Mouse (Mus musculus): ENCODE data around the gene Aoc2.
"Not testable (repeated sequence)": the region's sequence is repeated elsewhere in the genome, so short reads cannot be mapped to it uniquely, and the experiment has no call there.

Gene Aoc2

DNA sequence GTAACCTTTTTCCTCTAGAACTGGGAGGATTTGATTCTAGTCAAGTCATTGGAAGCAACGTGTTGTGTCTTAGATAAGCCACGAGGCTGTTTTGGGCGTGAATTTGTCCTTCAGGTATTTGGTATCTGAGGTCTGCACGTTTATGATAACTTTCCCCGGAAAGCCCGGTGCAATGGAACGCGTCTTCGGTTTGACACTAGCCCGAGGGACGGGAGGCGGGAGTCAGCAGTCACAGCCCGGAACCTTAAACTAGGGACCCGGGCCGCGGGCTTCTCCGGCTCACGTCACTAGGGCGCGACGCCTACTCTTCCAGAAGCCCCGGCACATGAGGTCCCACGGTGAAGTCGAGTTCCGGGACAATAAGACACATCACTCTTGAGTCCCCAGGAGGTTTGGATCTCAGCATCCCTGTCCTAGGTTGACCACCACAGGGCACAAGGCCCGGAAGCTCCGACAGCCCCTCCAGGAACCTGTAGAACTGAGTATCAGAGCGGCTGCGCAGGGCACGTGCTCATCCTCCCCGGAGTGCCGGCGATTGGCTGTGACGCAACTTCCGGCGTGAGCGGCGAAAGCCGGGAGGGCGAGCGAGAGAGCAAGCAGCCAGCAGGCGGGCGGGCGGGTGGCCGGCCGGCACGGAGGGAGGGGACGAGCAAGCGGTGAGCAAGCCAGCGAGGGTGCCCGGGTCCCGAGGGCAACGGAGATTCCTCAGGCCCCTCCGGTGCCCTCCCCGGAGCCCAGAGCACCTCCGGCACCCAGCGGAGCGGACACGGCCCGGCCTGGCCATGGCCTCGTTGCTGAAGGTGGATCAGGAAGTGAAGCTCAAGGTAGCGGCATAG lies 9.0 kb upstream of the Aoc2 start, which contains the start of gene Psme3:
Psme3 (plus strand) TSS at position 549 of the 836 bp plus-strand sequence.
- DNase-seq = peak; percentile 97

DNA sequence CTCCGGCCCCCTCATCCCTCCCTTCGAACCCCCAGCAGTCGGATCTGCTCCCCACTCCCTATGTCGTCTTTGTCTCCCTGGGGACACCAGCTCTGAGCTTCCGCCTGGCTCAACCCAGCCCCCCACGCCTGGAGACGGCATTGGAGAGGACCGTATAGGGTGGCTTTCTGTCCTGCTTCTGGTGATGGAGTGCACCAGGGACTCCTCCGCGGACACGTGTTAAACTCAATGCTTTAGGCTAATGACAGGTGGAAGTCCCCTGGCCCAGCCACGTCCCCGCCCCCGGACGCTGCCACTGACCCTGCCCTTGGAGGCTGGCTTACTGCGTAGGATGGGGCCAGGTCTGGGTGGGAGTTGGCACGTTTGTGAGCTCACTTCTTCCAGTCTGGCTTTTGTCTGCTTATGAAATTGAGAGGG lies 8.4 kb upstream of the Aoc2 start:
- DNase-seq = no peak

DNA sequence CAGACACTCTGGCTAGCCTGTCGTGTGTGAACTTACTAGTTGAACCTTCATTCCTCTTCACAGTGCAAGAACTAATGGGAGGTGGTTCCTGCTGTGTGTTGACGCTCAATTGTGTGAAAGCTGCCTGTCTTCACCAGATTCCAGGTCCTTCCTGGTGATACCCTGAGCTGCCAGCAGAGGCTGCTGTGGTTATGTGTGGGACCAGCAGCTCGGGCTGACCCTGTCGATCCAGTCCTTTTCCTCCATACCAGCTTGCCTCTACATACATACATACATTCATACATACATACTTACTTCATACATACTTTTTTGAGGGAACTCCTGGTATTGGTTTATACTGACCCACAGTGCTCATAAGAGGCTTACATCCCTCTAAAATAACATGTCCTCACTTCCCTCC lies 1.3 kb upstream of the Aoc2 start:
- peak; percentile 34 for DNase-seq

DNA sequence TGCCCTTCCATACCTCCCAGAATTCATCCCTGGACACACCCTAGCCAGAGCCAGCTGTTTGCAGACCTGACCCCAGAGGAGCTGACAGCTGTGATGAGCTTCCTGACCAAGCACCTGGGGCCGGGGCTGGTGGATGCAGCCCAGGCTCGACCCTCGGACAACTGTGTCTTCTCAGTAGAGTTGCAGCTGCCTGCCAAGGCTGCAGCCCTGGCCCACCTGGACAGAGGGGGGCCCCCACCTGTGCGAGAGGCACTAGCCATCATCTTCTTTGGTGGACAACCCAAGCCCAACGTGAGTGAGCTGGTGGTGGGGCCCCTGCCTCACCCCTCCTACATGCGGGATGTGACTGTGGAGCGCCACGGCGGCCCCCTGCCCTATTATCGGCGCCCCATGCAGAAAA lies 338 bp downstream of the Aoc2 start:
- DNase-seq = not testable (repeated sequence)

DNA sequence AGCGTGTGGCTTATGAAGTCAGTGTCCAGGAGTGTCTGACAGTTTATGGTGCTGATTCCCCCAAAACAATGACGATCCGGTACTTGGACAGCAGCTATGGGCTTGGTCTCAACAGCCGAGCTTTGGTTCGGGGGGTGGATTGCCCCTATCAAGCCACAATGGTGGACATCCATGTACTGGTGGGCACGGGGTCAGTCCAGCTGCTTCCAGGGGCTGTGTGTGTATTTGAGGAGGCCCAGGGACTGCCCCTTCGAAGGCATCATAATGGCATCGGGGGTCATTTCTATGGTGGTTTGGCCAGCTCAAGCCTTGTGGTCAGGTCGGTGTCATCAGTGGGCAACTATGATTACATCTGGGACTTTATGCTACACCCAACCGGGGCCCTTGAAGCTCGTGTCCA lies 1.3 kb downstream of the Aoc2 start:
- no peak for DNase-seq

DNA sequence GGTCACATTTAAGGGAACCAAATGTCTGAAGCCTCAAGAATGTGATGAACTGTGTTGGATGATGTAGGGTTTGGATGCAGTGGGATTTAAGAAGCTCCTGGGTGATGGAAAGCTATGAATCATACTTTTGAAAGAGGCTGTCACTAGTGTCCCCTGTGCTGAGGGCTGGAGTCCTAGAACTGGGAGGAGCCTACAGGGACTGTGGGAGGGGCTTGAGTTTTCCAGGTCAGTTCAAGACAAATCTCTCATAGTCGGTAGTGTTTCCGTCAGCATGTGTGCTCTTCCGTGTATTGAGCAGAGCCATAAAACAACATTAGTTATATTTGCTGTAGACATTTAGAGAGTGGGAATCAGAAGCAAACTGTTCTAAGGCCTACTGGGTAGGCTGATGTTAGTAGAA lies 2.4 kb downstream of the Aoc2 start:
- DNase-seq = no peak

DNA sequence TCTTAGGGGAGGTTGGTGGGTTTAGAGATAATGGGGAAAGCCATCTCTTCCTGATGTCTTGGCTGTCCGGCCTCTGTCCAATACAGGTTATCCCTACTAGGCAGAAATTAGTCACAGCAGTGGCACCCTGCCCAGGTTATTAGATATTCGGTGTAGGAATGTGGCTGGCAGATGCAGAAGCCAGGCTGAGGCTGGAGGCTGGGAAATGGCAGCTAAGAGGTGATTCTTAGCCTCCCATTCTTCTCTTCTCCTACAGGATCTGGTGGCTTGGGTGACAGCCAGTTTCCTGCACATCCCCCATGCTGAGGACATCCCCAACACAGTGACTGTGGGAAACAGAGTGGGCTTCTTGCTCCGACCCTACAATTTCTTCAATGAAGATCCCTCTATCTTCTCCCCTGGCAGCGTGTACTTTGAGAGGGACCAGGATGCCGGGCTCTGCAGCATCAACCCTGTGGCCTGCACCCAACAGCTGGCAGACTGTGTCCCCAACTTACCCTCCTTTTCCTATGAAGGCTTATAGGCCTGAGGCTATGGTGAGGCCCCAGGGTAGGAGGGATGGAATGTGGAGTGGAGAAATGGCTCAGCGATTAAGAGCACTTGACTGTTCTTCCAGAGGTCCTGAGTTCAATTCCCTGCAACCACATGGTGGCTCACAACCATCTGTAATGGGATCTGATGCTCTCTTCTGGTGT lies 4.2 kb downstream of the Aoc2 start:
- peak; percentile 20 for DNase-seq

DNA sequence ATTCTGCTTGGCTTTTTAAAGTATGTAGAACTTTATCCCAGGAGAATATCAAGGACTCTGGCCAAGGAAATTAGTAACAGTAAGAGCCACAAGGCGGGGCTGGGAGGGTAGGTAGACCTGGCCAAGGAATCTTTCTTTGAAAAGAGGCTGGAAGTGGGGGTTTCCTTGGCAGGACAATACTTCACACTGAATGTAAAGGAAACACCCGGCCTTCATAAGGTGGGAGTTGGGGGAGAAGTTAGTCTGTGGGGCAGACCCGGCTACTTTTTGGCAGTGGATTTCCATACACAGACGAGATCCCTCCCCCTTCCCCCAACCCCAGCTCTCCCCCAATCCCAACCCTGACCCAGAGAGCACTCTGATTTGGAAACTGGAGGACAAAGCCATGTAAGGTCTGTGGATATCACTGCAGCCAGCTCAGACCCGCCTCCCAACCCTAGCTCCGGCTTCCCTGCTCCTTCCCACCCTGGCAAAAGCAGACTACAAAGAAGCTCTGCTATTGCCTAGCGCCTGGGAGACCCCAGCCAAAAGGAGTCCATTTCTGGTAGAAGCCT lies 5.6 kb downstream of the Aoc2 start, which contains the start of gene Aoc3:
Aoc3 (plus strand) TSS at position 235 of the 554 bp plus-strand sequence.
- no peak for DNase-seq

DNA sequence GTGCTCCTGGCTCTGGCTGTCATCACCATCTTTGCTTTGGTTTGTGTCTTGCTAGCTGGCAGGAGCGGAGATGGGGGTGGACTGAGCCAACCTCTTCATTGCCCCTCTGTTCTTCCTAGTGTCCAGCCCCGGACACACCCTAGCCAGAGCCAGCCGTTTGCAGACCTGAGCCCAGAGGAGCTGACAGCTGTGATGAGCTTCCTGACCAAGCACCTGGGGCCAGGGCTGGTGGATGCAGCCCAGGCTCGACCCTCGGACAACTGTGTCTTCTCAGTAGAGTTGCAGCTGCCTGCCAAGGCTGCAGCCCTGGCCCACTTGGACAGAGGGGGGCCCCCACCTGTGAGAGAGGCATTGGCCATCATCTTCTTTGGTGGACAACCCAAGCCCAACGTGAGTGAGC lies 6.1 kb downstream of the Aoc2 start:
- not testable (repeated sequence) for DNase-seq

DNA sequence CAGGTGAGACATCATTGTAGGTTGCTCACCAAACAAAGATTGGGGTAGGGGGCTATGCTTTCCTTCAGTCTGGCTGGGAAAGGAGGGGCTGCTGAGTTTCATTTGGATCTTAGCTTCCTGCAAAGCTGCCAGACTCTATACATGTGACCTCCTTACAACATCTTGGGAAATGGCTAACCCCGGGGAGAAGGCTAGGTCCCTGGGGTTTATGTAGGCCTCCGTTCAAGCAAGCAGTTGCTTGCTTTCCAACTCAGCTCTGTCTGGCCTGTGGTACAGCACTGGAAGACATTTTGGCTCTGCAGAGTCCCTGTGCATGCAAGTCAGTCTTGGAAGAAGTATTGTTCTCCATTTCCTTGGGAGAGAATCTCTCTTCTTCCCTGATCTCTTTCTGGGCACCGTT lies 7.7 kb downstream of the Aoc2 start:
- no peak for DNase-seq

DNA sequence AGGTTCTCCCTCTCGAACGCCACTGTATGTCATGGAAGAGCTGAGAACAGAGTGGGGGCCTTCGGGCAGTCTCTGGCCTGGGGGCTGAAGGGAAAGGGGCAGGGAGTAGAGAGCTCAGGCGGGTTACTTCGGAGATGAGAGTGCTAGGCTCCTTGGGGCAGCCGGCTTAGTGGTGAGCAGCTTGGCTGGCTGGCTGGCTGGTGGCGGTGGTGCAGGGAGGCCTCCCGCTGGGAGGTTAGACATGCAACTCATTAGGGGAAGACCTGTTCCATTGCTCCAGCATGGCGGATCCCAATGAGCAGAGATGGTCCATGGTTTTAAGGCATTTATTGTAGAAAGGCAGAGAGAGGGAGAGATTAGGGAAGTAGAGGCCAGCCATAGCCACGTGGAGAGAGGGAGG lies 9.2 kb downstream of the Aoc2 start:
- DNase-seq = no peak

DNA sequence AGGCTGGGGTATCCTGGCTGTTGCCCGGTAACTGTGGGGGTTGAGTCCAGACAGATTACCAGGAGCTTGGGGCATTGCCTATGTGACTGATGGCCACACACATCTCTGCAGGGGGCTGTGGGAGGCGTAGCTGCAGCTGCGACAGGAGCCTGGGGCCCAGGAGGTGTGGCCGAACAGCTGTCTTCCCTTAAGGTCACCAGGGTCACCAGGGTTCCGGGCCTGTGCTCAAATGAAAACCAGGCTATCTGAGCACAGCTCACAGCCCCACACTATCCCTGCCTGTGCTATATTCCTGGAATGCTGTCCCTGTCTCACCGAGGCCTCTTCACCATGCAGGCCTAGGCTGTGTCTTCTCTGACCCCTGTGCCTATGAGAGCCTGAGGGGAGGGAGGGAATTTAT lies 9.7 kb downstream of the Aoc2 start:
- no peak for DNase-seq

DNA sequence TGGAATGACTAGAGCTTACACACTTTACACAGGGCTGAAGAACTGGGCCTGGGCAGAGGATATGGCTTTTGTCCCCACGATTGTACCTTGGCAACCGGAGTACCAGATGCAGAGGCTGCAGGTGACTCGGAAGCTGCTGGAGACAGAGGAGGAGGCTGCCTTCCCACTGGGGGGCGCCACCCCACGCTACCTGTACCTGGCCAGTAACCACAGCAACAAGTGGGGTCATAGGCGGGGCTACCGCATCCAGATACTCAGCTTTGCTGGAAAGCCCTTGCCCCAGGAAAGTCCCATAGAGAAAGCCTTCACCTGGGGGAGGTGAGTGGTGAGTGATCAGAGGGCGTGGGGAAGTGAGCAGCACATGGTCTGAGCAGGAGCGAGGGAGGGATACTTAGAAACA lies 10.8 kb downstream of the Aoc2 start:
- DNase-seq = no peak

DNA sequence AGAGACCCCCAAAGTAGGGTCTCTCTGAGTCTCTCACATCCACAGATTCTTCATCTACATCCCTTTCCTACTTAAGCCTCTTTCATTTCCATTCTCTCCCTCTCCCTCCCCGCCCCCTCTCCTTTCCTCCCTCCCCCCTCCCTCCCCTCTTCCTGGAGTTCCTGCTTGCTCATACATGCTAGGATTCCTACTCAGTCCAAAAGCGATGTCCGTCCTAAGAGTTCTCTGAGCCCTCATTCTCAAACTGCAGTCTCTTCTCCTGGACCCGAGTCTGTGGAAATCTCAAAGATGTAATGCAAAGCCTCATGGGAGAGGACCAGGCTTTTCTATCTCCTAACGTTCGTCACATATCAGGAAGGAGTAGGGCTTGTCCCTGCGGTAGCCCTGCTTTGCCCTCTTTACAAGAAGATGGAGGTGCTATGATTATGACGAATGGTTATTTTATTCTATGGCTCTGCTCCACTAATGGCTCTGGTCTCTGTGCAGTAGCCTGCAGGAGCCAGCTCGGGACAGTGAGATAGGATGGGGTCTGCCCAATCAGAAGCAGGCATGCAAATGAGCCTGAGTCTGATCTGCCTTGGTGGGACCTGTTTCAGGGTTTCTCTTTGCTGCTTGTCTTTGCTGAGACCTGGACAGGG lies 13.4 kb downstream of the Aoc2 start:
- no peak for DNase-seq

DNA sequence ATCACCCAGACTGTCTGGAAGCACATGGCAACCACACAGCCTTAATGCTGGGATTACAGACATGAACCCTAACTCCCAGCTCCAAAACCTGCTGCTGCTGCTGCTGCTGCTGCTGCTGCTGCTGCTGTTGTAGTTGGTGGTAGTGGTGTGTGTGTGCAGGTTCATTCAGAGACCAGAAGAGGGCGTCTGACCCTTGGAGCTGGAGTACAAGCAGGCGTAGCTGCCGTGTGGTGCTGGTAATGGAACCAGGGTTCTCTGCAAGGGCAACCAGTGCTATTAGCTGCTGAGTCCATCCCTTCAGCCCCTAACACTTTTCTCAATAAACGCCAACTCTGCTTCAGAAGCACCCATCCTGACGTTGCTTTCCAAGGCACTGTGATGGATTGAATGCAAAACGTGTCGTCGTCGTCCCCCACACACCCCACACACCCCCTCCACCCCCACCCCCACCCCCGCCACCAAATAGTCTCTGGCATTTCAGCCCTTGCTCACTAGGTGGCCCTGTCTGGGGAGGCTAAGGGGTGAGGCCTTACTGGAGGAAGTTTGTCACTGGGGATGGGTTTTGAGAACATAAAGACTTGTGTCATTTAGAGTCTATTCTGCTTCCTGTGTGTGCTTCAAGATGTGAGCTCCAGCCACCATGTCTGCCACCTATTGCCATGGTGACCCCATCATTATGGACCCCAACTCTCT lies 22.4 kb downstream of the Aoc2 start:
- no peak for DNase-seq

DNA sequence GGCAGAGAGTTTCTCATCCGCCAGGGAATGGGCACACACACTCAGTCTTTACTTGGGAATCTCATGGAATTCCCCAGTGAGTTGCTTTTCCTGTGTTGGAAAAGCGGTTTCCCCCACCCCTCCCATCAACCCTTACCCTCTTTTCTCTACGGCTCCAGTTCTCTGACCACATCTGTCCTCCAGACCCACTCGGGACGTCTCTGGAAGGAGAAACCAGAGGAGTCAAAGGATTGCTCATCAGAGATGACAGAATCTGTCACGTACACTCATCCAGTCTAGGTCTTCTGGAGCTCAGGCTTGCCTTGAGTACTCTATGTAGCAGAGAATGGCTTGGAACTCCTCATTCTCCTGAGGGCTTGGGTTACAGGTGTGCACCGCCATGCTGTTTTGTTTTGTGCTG lies 23.9 kb downstream of the Aoc2 start:
- no peak for DNase-seq

DNA sequence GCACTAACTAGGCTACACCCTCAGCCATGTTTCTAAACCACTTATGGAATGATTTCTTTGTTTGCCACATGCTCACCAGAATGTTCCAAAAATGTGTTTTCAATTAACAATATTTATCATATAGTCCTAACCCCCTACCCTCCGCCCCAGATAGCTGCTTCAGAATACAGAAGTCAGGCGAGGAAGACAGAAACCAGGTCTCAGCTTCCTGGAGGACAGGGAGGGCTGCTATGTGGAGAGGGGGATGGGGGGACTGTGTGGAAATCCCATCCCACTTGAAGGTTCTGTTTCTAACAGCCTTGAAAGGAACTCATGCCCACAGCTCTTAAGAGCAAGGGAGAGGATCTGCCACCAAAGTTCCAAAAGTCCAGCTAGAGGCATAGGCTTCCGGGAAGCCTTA lies 24.4 kb downstream of the Aoc2 start:
- no peak for DNase-seq

DNA sequence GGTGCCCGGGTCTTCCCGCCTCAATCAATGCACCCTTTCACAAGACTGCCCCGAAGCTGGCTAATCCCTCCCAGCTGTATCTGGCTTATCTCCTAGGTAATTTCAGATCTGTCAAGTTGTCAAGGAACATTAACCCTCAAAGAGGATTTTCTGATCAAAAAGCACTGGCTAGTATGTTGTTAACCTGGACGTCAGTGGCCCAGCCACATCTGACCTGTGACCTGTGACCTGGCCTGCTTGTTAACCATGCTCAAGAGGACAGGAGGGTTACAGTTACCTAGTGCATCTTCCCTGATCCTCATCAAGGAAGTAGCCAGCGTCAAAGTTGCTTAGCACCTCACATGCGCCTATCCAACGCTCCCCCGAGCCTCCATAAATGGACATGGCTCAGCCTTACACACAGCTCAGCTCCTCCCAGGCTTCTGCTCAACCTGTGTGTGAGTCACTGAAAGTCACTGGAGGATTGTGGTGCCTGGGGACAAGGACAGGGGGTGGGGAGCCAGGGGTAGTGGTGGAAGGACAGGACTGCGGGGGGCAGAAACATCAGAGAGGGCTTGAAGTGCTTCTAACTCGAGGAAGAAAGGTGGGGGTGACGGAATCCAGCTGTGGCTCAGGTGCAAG lies 26.3 kb downstream of the Aoc2 start:
- no peak for DNase-seq

DNA sequence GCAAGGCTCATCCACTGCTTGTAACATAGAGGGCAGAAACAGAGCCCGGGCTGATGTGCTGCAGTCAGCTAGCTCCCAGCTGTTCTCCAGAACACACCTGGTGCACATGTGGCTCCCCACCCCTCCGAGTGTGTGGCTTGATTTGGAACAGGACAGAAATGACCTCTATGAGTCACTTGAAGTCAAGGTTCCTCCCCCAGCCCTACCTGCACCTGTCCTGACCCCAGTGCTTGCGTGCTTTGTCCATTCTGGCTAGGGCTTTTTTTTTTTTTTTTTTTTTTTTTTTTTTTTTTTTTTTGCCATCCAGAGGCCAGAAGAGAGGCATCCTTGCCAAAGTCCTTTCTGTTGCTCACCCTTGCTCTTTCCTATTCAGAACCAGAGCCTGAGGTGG lies 26.9 kb downstream of the Aoc2 start:
- DNase-seq = no peak

DNA sequence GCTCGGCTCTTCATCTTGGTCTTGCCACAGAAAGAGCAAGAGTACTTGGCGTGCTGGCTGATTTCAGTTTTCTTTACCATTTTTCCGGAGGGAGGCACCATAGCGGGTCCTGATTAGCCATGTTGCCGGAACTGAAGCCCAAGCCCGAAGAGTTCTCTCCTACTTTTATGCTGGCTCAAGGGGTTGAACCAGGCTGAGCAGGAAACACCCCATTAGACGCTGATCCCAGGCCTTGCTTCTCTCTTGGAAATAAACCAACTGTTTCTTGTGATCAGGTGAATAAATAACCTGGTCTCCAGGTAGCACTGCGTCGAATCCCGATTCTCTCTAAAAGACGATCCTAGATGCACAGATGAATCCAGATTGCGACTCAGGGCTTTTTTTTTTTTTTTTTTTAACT lies 28.6 kb downstream of the Aoc2 start:
- DNase-seq = no peak

DNA sequence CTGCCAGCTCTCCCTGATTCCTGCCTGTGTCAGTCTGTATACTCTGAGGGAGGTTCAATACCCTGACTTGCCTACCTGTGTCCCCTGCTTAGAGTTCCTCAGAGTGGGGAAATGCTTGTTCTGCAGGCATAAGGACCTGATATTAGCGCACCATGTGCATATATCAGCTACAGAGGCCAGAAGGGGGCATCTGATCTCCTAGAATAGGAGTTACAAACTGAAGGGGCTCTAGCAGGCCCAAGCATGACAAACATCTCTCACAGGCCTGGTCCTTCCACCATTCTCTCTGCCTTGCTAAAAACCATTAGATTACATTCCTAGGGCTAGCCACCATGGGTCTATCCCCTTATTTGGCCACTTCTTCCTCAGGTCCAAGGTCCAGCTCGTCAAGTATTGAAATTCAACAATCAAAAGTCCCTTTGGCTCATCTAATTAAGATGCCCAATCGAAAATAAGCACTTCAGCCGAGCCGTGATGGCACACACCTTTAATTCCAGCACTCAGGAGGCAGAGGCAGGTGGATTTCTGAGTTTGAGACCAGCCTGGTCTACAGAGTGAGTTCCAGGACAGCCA lies 29.7 kb downstream of the Aoc2 start:
- no peak for DNase-seq

DNA sequence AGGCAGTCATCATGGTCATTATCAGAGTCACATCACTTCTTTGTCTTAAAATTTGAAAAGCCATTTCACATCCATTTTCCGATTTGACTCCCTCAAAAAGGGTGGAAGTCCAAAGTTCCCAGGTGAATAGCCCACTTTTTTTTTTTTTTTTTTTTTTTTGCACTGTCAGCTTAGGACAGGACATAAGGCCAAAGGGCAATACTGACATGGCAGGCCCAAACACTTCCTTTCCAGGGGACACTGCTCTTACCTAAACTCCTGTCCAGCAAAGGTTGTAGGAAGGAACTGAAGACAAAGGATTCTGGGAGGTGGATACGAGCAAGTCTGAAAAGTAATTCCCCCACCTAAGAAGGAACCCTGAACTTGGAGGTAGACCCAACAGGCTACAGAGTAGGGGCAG lies 31.1 kb downstream of the Aoc2 start:
- no peak for DNase-seq

Data from right cerebral cortex, postnatal 25 days (tissue).